Mouse (Mus musculus) ES-Bruce4 (cell line): ENCODE results near the gene Rhebl1.

Source experiments
- CTCF ChIP-seq: IDR thresholded peaks from one replicate; pipeline ENCODE4 v1.8.1; 2011; ENCODE audit warnings: low read depth, low read length
- EP300 ChIP-seq: IDR thresholded peaks from 2 replicates; pipeline ENCODE4 v1.6.1; 2011; ENCODE audit warnings: low read depth, low read length; ENCODE audit not compliant: insufficient read depth
- POLR2A ChIP-seq: IDR thresholded peaks from one replicate; pipeline ENCODE4 v1.8.1; 2011; ENCODE audit warnings: low read length; ENCODE audit not compliant: insufficient read depth

GRCm38 (mm10) chr15:98866501-98866900 lies 27.8 kb downstream of the Rhebl1 start:
- TF ChIP-seq POLR2A (no peak), CTCF (no peak), EP300 (no peak)
